Mouse (Mus musculus) bone marrow, adult 2 months (tissue): ENCODE data around the gene Tmub1. TPM values are rescaled to one million over a fixed set of nuclear protein-coding genes. Genes with fewer than 3 reads are reported as not detected.

ENCODE experiments used
- H3K27ac ChIP-seq: fragments of 200-500 bp; 2 replicates; pipeline ENCODE4 v1.5.1; 2012; ENCODE audit warnings: low read depth, mild to moderate bottlenecking, control low read depth, inconsistent platforms, low read length; ENCODE audit not compliant: control insufficient read depth, poor library complexity, insufficient read depth
- H3K4me1 ChIP-seq: fragments of 200-500 bp; 2 replicates; pipeline ENCODE4 v1.6.1; 2011; ENCODE audit warnings: low read length; ENCODE audit not compliant: control insufficient read depth, insufficient read depth
- H3K4me3 ChIP-seq: fragments of 200-500 bp; replicated peaks from 2 replicates; pipeline ENCODE3; 2011; ENCODE audit warnings: mild to moderate bottlenecking, low read depth, low read length, control low read depth; ENCODE audit not compliant: control insufficient read depth
- CTCF ChIP-seq: fragments of 200-500 bp; IDR thresholded peaks from 2 replicates; pipeline ENCODE4 v1.5.1; 2011; ENCODE audit warnings: low read length, control low read depth; ENCODE audit not compliant: control insufficient read depth, insufficient read depth
- POLR2A ChIP-seq: fragments of 200-500 bp; IDR thresholded peaks from 2 replicates; pipeline ENCODE4 v1.6.1; 2011; ENCODE audit warnings: low read depth, mild to moderate bottlenecking, control low read depth, low read length, borderline replicate concordance; ENCODE audit not compliant: control insufficient read depth
- WGBS: fragments of 180-500 bp; shearing (Covaris S2); methylation state at CpG from one replicate; pipeline ENCODE4 v1.1.7; 2018; 5-methylcytosine and 5-hydroxymethylcytosine counted together
- polyA plus RNA-seq: library from polyadenylated mRNA; stranded (reverse); fragments of >200 nt; gene quantifications from 2 replicates; pipeline ENCODE4 v1.2.4, GENCODE M21; 2011; ENCODE audit warnings: low replicate concordance; ENCODE audit not compliant: missing spikeins, insufficient read depth, insufficient read length

Tmub1 gene
- polyA plus RNA-seq, 1 experiment: 22.1 TPM

GRCm38 (mm10) chr5:24433993-24434392 is 13.7 kb downstream of the Tmub1 start:
- Histone ChIP-seq H3K27ac (no peak overlapping the region), H3K4me1 (no peaks in the 10 kb centered on the region), H3K4me3 (no peak overlapping the region)
- TF ChIP-seq CTCF: no peak
- no peak for TF ChIP-seq POLR2A
- WGBS: 84% methylated on average over 8 of the region's 8 CpGs

- Histone ChIP-seq H3K27ac (no peak overlapping the region), H3K4me3 (no peak overlapping the region), H3K4me1 (no peaks in the 10 kb centered on the region; the same call in 1 of the 2 replicates)
- no peak for TF ChIP-seq CTCF
- TF ChIP-seq POLR2A: no peak
- WGBS: 76% methylated on average over 9 of the region's 9 CpGs
These were observed 19.1 kb downstream of the Tmub1 start for GRCm38 (mm10) chr5:24428596-24428995.

- H3K4me3 ChIP-seq: no peak overlapping the region
- TF ChIP-seq CTCF (no peak), POLR2A (no peak)
- 62% methylated on average over 15 of the region's 15 CpGs for WGBS
- H3K4me1 ChIP-seq: no peaks in the 10 kb centered on the region; the same call in 1 of the 2 replicates
- H3K27ac ChIP-seq: no peak overlapping the region
These were observed 19.7 kb downstream of the Tmub1 start for GRCm38 (mm10) chr5:24427981-24428402.

- no peak for TF ChIP-seq CTCF
- TF ChIP-seq POLR2A: no peak
- H3K4me3 ChIP-seq: no peak overlapping the region
- no peaks in the 10 kb centered on the region; the same call in 1 of the 2 replicates for H3K4me1 ChIP-seq
- no peak overlapping the region for H3K27ac ChIP-seq
- WGBS: 80% methylated on average over 12 of the region's 12 CpGs
These were observed 20.4 kb downstream of the Tmub1 start for GRCm38 (mm10) chr5:24427285-24427633.

GRCm38 (mm10) chr5:24426556-24427284 is 20.9 kb downstream of the Tmub1 start:
- Histone ChIP-seq H3K27ac (no peak overlapping the region), H3K4me1 (no peaks in the 10 kb centered on the region; the same call in 1 of the 2 replicates), H3K4me3 (no peak overlapping the region)
- TF ChIP-seq CTCF: no peak
- no peak for TF ChIP-seq POLR2A
- 38% methylated on average over 9 of the region's 9 CpGs for WGBS

- Histone ChIP-seq H3K4me1 (no peaks in the 10 kb centered on the region; the same call in 1 of the 2 replicates), H3K4me3 (peak overlapping the region; percentile 82), H3K27ac (no peak overlapping the region)
- TF ChIP-seq CTCF (no peak), POLR2A (no peak)
- 15% methylated on average over 10 of the region's 10 CpGs for WGBS
These were observed 21.6 kb downstream of the Tmub1 start for GRCm38 (mm10) chr5:24426037-24426432.

GRCm38 (mm10) chr5:24425421-24426036 is 22.1 kb downstream of the Tmub1 start:
- WGBS: 1% methylated on average over 28 of the region's 30 CpGs
- H3K27ac ChIP-seq: peak overlapping the region; percentile 95; the same call in 1 of the 2 replicates
- H3K4me1 ChIP-seq: no peaks in the 10 kb centered on the region; the same call in 1 of the 2 replicates
- TF ChIP-seq CTCF (peak; percentile 17; the same call in 1 of the 2 replicates), POLR2A (no peak)
- H3K4me3 ChIP-seq: peak overlapping the region; percentile 82

GRCm38 (mm10) chr5:24424861-24425411 is 22.7 kb downstream of the Tmub1 start:
- Histone ChIP-seq H3K27ac (peak overlapping the region; percentile 95), H3K4me1 (no peaks in the 10 kb centered on the region; the same call in 1 of the 2 replicates), H3K4me3 (peak overlapping the region; percentile 82)
- no peak for TF ChIP-seq CTCF
- TF ChIP-seq POLR2A: peak; percentile 48; the same call in 1 of the 2 replicates
- under 1% methylated on average over 58 of the region's 60 CpGs for WGBS
